Comparison of ENCODE assay signal across 30 mouse cellular contexts in genomic region chr17:50124708-50125107, GRCm38 (mm10).
DNase-seq lines count a peak whose midpoint lies in the region; ATAC-seq and TF ChIP-seq lines count a peak whose summit lies in the region.
"Had no signal": no experiment of that assay in that cellular context is flagged by ENCODE, and none has a peak within 500 bp of the region (broad histone marks: within the 10 kb centered on the region; RNA-seq: fewer than 3 reads in every experiment).

No protein-coding gene starts in this region.

- peaks cover 46% of the 10 kb centered on the region for H3K36me3 ChIP-seq in heart, adult 2 months (ENCODE audit: control insufficient read depth, insufficient read depth, low read length)
- H3K36me3 ChIP-seq in heart, embryonic 10.5 days: no peaks in the 10 kb centered on the region
- H3K36me3 ChIP-seq in kidney, embryonic 15.5 days: no peaks in the 10 kb centered on the region
- H3K36me3 ChIP-seq in lung, postnatal 0 days (ENCODE audit: insufficient read depth, low read length): no peaks in the 10 kb centered on the region
- H3K36me3 ChIP-seq: embryonic facial prominence, embryonic 12.5 days; heart, embryonic 13.5 days; hindbrain, embryonic 12.5 days; intestine, embryonic 15.5 days; limb, embryonic 10.5 days; limb, embryonic 15.5 days; liver, embryonic 13.5 days; neural tube, embryonic 15.5 days; stomach, embryonic 15.5 days had no signal

- H3K4me3 ChIP-seq in heart, adult 2 months: no peak overlapping the region
- no peak overlapping the region for H3K4me3 ChIP-seq in heart, embryonic 10.5 days
- no peak overlapping the region for H3K4me3 ChIP-seq in kidney, embryonic 15.5 days (replicated peaks)
- no peak overlapping the region for H3K4me3 ChIP-seq in lung, postnatal 0 days (ENCODE audit: low read depth, low read length)
- H3K4me3 ChIP-seq: embryonic facial prominence, embryonic 12.5 days; erythroblast, embryonic 14.5 days; heart, embryonic 13.5 days; hindbrain, embryonic 12.5 days; intestine, embryonic 15.5 days; limb, embryonic 10.5 days; limb, embryonic 15.5 days; liver, embryonic 13.5 days; megakaryocyte, embryonic 14.5 days; neural tube, embryonic 15.5 days; stomach, embryonic 15.5 days had no signal

- 40% methylated on average over 4 of the region's 4 CpGs for WGBS in heart, adult 2 months
- 63% methylated on average over 4 of the region's 4 CpGs for WGBS in heart, embryonic 10.5 days
- WGBS in kidney, embryonic 15.5 days: 78% methylated on average over 4 of the region's 4 CpGs
- 43% methylated on average over 4 of the region's 4 CpGs for WGBS in lung, postnatal 0 days

- no peak for DNase-seq in heart, adult 2 months
- DNase-seq in heart, embryonic 10.5 days (ENCODE audit: low spot score): no peak
- no peak for DNase-seq in kidney, adult 18-20 months
- peak; percentile 41 for DNase-seq in lung, postnatal 0 days (ENCODE audit: low spot score)
- DNase-seq in lung, postnatal 14 days: no peak
- DNase-seq in neural tube, embryonic 10.5 days (ENCODE audit: extremely low spot score, low spot score): no peak
- DNase-seq: adrenal gland, postnatal 14 days; cerebellum, adult 11 months; cerebellum, adult 9-10 months; cerebellum, postnatal 36 days; heart, postnatal 36 days; layer of hippocampus, adult 9-11 months; liver, embryonic 13.5 days; midbrain, embryonic 14.5 days; retina, postnatal 1 day; right cerebral cortex, postnatal 14 days had no signal

- intact Hi-C loops in heart, adult 2 months (cut with DNase I): loop anchor here (5.0 kb wide), 1 partner anchor 63 kb away; no protein-coding TSS in a partner anchor

- no peak for TF ChIP-seq CTCF in heart, adult 2 months (IDR thresholded peaks at IDR 0.05)
- no peak for TF ChIP-seq CTCF in lung, postnatal 0 days (IDR thresholded peaks at IDR 0.05)

- no peak overlapping the region for H3K9ac ChIP-seq in heart, adult 2 months (ENCODE audit: low read depth, low read length)
- no peak overlapping the region for H3K9ac ChIP-seq in kidney, embryonic 15.5 days
- H3K9ac ChIP-seq in lung, postnatal 0 days (replicated peaks; ENCODE audit: low read depth): no peak overlapping the region
- H3K9ac ChIP-seq: embryonic facial prominence, embryonic 12.5 days; heart, embryonic 13.5 days; hindbrain, embryonic 12.5 days; intestine, embryonic 15.5 days; limb, embryonic 15.5 days; liver, embryonic 13.5 days; neural tube, embryonic 15.5 days; stomach, embryonic 15.5 days had no signal

- no peaks in the 10 kb centered on the region; the same call in 1 of the 2 replicates for H3K79me2 ChIP-seq in heart, adult 2 months (replicated peaks; ENCODE audit: control insufficient read depth, insufficient read depth, low read length)

- TF ChIP-seq POLR2A in heart, adult 2 months (IDR thresholded peaks at IDR 0.05; ENCODE audit: insufficient read depth, low read depth, low read length): no peak

- no peaks in the 10 kb centered on the region for H3K9me3 ChIP-seq in heart, embryonic 10.5 days
- no peaks in the 10 kb centered on the region for H3K9me3 ChIP-seq in kidney, embryonic 15.5 days (replicated peaks)
- H3K9me3 ChIP-seq in lung, postnatal 0 days (ENCODE audit: low read length): no peaks in the 10 kb centered on the region
- H3K9me3 ChIP-seq: embryonic facial prominence, embryonic 12.5 days; heart, embryonic 13.5 days; hindbrain, embryonic 12.5 days; intestine, embryonic 15.5 days; limb, embryonic 10.5 days; limb, embryonic 15.5 days; liver, embryonic 13.5 days; megakaryocyte, embryonic 14.5 days; neural tube, embryonic 15.5 days; stomach, embryonic 15.5 days had no signal

- TF ChIP-seq EP300 in heart, adult 2 months (IDR thresholded peaks at IDR 0.05; ENCODE audit: insufficient read depth, low read depth, low read length): no peak
- TF ChIP-seq EP300 in lung, postnatal 0 days (IDR thresholded peaks at IDR 0.05): peak; percentile 40; the same call in 1 of the 2 replicates

- H3K4me1 ChIP-seq in heart, adult 2 months (ENCODE audit: control insufficient read depth, insufficient read depth, low read length): peaks cover 53% of the 10 kb centered on the region
- peaks cover 35% of the 10 kb centered on the region for H3K4me1 ChIP-seq in heart, embryonic 10.5 days
- peaks cover 10% of the 10 kb centered on the region; the same call in 1 of the 2 replicates for H3K4me1 ChIP-seq in kidney, embryonic 15.5 days
- H3K4me1 ChIP-seq in lung, postnatal 0 days (ENCODE audit: insufficient read depth, low read depth, low read length): no peaks in the 10 kb centered on the region; the same call in 1 of the 2 replicates
- H3K4me1 ChIP-seq: intestine, embryonic 15.5 days had no signal

- peak overlapping the region; percentile 75 for H3K27ac ChIP-seq in heart, adult 2 months
- no peak overlapping the region for H3K27ac ChIP-seq in heart, embryonic 10.5 days
- H3K27ac ChIP-seq in kidney, embryonic 15.5 days: no peak overlapping the region
- H3K27ac ChIP-seq in lung, postnatal 0 days (ENCODE audit: low read length): no peak overlapping the region
- H3K27ac ChIP-seq: embryonic facial prominence, embryonic 12.5 days; hindbrain, embryonic 12.5 days; hindbrain, postnatal 0 days; intestine, embryonic 15.5 days; limb, embryonic 10.5 days; limb, embryonic 15.5 days; liver, embryonic 13.5 days; neural tube, embryonic 15.5 days; stomach, embryonic 15.5 days had no signal

- H3K4me2 ChIP-seq in kidney, embryonic 15.5 days: no peak overlapping the region
- no peak overlapping the region for H3K4me2 ChIP-seq in lung, postnatal 0 days (replicated peaks; ENCODE audit: low read depth, low read length)
- H3K4me2 ChIP-seq: embryonic facial prominence, embryonic 12.5 days; heart, embryonic 13.5 days; hindbrain, embryonic 12.5 days; intestine, embryonic 15.5 days; limb, embryonic 15.5 days; liver, embryonic 13.5 days; neural tube, embryonic 15.5 days; stomach, embryonic 15.5 days had no signal

- 0 out of 2 replicates have a peak, but pooled peaks have one; percentile 40 for ATAC-seq in kidney, embryonic 15.5 days (replicated peaks; ENCODE audit: low FRiP score)
- ATAC-seq in lung, postnatal 0 days: peak; percentile 81
- ATAC-seq: CD4-positive, CD25-positive, alpha-beta regulatory T cell, adult 4 months; forebrain, embryonic 16.5 days; hindbrain, postnatal 0 days; intestine, embryonic 15.5 days had no signal

- H3K27me3 ChIP-seq in heart, adult 2 months (ENCODE audit: control insufficient read depth, insufficient read depth, low read length): no peaks in the 10 kb centered on the region
- no peaks in the 10 kb centered on the region for H3K27me3 ChIP-seq in heart, embryonic 10.5 days (ENCODE audit: insufficient read depth, poor library complexity, severe bottlenecking)
- H3K27me3 ChIP-seq in kidney, embryonic 15.5 days: no peaks in the 10 kb centered on the region
- H3K27me3 ChIP-seq in lung, postnatal 0 days (replicated peaks; ENCODE audit: insufficient read depth, low read length): no peaks in the 10 kb centered on the region
- H3K27me3 ChIP-seq: embryonic facial prominence, embryonic 12.5 days; heart, embryonic 13.5 days; hindbrain, embryonic 12.5 days; intestine, embryonic 15.5 days; limb, embryonic 15.5 days; liver, embryonic 13.5 days; megakaryocyte, embryonic 14.5 days; neural tube, embryonic 15.5 days; stomach, embryonic 15.5 days had no signal
